Comparison of ENCODE assay signal across 15 mouse cellular contexts in the genomic region with DNA sequence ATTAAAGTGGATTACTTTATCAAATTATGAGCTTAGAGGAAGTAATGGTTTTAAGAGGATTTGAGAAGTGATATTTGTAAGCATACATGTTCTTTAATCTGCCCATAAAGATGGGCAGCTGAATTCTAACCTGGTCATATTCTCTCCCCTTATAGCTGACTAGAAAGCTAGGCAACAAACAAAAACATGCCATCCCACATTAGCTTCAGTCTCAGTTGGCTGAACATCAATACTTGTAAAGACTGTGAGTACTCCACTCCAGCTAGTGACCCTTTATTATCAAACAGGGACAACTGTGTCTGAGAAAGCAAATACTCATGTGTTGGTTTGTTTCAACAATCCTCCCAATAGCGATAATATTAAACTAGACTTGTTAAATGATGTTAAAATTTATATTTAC.
"Had no signal": no experiment of that assay in that cellular context is flagged by ENCODE, and none has a peak within 500 bp of the region (broad histone marks: within the 10 kb centered on the region; RNA-seq: fewer than 3 reads in every experiment).

No protein-coding gene starts in this region.

- DNase-seq: heart, postnatal 10 days; heart, postnatal 14 days; heart, postnatal 36 days; heart, postnatal 4 days; kidney, adult 11 months; kidney, adult 18-20 months; kidney, adult 2 months; kidney, adult 8-10 months; kidney, adult 9 months; kidney, postnatal 10 days; kidney, postnatal 14 days; kidney, postnatal 25 days; kidney, postnatal 36 days; kidney, postnatal 4 days; layer of hippocampus, adult 9-11 months had no signal
